Mouse (Mus musculus): ENCODE results near the gene Cplx2.
A peak's percentile ranks its signal among the peaks of the same experiment; 100 is the strongest.

The Cplx2 gene

DNA sequence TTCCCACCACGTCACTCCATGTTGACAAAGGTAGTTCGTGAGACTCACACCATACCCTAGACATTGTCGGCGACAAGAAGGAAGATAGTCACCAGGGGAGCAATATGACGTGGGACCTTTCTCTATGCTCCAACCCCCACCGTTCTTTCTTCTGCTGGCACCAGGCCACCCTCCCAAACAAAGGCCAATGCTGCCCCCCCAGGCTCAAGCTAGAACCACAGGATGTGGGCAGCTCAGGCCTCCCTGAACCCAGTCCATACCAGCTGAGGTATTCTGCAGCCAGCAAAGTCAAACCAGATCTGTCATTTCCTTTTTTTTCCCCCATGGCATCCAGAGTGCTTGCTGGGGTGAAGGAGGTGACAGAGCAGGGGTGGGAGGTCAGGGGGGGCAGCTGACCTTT lies 3.4 kb upstream of the Cplx2 start:
- DNase-seq (ENCODE audit: low read depth, low spot score), result no peak

DNA sequence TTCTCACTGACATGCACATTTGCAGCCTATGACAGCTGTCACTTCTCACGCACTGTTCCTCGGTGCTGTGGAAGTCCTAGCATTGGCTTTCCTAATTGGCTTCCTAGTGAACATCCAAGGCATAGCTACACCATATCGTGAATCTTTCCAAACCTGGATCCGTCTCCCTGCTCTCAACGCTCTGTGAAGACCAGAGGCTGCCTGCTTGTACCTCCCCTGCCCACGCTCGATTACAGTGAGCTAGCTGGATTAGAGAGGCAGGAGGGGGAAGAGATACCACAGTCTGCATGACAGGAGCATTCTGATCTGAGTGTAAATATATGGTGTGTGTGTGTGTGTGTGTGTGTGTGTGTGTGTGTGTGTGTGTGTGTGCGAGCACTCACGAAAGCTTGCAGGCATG lies 3.0 kb upstream of the Cplx2 start:
- DNase-seq (ENCODE audit: low read depth, low spot score), result no peak

- DNase-seq (ENCODE audit: low read depth, low spot score), result peak; percentile 63
These were observed 510 bp downstream of the Cplx2 start for GRCm38 (mm10) chr13:54371387-54372330.

- DNase-seq (ENCODE audit: low read depth, low spot score), result peak; percentile 80
These were observed 1.5 kb downstream of the Cplx2 start for GRCm38 (mm10) chr13:54372665-54373064.

- DNase-seq (ENCODE audit: low read depth, low spot score), result no peak
These were observed 3.1 kb downstream of the Cplx2 start for GRCm38 (mm10) chr13:54374106-54374706.

DNA sequence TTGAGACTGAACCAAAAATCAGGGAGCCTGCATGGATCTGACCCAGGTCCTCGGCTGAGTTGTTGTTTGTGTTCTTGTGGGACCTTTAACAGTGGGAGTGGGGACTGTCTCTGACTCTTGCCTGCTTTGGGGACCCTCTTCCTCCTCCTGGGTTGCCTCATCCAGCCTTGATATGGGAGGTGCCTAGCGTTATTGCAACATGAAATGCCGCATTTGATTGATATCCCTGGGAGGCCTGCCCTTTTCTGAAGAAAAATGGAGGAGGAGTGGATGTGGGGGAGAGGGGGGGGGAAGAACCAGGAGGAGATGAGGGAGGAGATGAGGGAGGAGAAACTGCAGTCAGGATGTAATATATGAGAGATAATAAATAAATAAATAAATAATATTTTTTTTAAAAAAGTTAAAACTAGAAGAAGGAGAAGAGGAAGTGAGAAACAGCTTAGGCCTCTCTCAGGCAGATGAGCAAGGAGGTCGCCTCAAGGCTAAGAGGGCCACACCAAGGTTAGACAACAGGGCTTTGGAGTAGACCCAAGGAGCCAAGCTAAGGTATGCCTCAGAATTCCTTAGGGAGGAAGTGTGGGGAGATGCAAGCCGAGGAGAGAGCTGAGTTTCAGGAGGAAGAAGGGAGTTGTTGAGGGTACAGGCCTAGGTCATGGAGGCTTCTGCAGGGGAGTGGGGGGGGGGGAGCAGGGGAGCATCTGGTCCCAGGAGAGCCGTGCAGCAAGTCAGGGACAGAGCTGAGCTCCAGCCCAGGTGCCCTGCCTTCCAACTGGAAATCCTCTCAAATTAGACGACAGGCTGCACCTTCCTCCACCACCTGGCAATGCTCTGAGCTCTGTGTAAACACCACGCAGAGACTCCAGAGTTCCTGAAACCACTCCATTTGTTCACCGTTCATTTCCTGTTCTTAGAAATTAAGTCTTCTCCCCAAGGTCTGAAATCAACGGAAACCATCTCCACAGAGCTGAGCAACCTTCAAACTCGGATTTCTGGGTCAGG lies 4.6 kb downstream of the Cplx2 start:
- DNase-seq (ENCODE audit: low read depth, low spot score), result no peak

DNA sequence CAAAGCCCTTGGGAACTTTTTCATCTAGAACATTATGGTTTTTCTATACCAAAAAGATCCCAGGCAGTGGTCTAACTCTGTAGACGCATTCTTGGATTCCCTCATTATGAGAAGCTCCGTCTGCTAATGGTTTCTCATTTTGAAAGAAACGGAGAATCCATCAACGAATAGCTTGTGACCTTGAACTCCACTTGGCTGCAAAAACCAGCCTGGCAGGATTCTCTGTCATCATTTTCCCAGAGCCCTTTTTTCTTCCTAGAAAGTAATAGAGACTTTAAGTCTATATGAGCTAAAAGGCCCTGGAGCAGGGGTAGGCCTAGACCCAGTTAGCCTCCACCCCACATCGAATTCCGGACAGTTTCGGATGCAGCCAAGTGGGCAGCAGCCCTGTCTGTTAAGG lies 5.6 kb downstream of the Cplx2 start:
- DNase-seq (ENCODE audit: low read depth, low spot score), result no peak

DNA sequence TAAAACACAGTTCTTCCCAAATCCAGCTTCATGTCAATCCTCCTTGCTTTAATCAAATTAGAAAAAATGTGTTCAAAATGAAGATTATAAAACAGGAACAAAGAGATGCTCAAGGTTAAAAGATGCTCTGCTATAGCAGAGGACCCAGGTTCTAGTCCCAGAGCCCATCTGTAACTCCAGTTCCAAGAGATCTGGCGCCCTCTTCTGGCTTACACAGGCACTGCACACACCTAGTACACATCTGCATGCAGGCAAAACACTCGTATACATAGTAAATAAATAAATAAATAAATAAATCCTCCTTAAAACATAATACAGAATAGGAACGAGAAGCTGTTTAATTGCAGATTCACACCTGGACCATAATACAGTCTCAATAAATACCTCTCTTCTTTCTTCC lies 6.9 kb downstream of the Cplx2 start:
- no peak for DNase-seq (ENCODE audit: low read depth, low spot score)

- no peak for DNase-seq (ENCODE audit: low read depth, low spot score)
These were observed 9.3 kb downstream of the Cplx2 start for GRCm38 (mm10) chr13:54380421-54380820.

DNA sequence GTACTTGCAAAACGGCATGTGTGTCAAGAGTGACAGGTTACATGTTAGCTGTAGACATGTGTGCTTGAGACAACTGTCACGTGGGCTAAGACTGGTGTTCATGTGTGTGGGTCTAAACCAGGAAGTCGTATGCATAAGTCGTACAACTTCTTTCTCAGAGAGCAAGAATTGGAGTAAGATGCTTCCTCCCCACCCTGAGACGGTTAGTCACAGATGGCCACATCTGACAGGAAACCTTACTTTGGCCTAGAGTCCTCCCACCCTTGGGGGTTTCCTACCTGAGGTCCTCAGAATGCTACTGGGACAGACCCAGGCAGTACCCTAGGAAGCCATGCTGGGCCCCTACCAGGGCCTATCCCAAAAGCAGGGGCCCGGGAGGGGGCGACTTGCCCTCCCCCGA lies 10.2 kb downstream of the Cplx2 start:
- no peak for DNase-seq (ENCODE audit: low read depth, low spot score)

- no peak for DNase-seq (ENCODE audit: low read depth, low spot score)
These were observed 12.4 kb downstream of the Cplx2 start for GRCm38 (mm10) chr13:54383531-54383930.

DNA sequence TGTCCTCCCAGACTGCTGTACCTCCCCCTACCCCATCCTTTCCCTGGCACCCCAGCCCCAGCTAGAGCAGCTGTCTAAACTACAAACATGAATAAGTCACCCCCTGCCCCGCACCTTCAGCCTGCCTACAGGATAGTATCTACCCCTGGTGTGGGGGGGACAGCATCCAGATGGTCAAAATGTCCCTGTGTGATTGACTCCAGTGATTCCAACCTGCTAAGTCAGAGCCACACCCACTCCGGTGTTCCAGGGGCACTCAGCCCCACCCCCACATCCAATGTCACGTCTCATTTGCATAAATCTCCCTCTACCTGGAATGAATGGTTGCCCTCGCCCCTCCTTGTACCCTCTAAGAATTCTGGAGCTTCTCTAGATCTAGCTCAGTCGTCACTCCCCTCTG lies 13.4 kb downstream of the Cplx2 start:
- DNase-seq (ENCODE audit: low read depth, low spot score), result no peak

DNA sequence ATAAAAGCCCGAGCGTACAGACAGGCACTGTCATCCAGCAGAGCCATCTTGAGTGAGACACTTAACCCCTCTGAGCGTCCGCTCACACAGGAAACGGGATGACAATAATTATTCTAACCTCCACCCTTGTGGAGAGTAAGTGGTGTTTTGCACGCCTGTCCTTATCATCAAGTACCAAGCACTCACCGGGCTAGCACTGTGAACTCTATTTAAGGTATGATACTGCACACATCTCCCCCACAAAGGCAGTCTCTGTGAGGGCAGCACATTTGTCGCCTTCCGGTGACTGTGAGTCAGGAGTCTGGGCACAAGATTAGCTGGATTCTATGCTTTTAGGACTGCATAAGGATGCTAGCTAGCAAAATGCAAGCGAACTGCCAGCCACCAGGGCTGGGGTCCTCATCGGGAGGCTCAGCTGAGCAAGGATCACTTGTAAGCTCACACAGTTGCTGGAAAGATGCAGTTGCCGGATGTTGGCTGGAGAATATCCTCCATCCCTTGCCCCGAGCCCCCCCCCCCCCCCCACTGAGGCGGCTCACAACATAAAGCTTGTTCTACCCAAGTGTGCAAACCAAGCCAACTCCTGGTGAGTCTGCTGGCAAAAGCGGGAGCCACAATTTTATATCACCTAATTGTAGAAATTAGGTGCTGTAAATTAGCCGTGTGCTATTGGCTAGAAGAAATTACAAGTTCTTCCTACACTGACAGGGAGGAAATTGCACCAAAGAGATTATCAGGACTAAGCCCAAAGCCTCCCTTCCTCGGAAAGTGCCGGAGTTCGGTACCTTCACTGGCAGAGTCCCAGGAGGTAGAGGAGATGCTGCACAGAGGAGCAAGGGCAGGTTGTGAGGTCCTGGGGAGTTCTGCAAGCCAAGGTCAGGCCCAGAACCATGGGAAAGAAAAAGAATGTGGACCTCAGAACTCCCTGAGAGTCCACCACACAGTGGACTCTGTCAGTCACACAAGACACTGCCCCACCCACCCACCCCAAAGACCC lies 14.2 kb downstream of the Cplx2 start:
- DNase-seq (ENCODE audit: low read depth, low spot score), result no peak

- no peak for DNase-seq (ENCODE audit: low read depth, low spot score)
These were observed 18.9 kb downstream of the Cplx2 start for GRCm38 (mm10) chr13:54389971-54390564.

DNA sequence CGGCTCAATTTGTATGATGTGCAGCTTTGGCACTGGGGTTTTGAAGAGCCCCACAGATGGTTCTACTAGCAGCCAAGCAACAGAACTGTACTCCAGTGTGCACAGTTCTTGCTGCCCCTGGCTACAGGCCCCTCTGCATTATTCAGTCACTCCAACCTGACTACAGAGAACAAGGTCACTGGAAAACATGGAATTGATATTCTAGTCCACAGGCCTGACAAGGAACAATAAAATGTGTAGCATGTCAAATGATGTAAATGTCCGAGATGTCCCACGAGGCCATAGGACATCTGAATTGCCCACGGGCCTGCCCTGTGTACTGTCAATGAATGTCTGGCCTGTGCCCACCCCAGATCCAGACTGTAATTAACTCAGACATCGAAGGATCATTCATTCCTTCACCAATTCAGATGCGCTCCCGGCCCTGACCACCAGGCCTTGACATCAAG lies 19.4 kb downstream of the Cplx2 start:
- no peak for DNase-seq (ENCODE audit: low read depth, low spot score)

DNA sequence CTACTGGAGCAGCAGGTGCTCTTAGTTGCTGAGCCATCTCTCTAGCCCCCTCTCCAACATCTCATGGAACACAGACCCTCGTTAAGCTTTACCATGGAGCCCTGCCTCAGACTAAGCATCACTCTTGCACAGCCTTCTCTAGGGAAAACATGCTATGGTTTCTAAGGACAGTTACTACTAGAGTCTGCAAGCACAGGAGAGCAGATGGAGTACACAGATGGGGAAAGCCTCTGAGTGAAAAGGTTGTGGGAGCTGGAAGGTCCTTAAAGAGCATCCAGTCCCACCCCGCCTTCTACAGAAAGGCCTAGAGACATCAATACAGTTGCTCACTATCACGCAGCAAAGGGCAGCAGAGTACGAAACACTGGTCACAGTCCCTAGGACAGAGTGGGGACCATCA lies 20.2 kb downstream of the Cplx2 start:
- DNase-seq (ENCODE audit: low read depth, low spot score), result no peak

DNA sequence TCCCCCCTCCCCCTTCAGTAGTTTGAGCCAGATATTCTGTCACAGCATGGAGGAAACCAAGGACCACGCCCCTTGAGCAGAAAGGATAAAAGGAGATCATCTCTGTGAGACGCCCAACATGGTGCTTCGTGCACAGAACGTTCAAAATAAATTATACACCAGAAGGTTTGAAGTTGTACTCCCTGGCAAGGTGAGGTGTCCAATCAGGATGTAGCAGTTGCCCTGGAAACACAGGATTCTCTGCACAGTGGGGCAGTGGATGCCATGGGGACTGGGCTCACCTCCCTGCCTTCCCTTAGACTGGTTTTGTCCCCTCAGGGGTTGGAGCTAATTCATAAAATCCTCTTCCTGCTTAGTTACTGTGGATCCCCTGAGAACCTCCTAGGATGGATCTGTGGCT lies 25.9 kb downstream of the Cplx2 start:
- DNase-seq (ENCODE audit: low read depth, low spot score), result no peak

DNA sequence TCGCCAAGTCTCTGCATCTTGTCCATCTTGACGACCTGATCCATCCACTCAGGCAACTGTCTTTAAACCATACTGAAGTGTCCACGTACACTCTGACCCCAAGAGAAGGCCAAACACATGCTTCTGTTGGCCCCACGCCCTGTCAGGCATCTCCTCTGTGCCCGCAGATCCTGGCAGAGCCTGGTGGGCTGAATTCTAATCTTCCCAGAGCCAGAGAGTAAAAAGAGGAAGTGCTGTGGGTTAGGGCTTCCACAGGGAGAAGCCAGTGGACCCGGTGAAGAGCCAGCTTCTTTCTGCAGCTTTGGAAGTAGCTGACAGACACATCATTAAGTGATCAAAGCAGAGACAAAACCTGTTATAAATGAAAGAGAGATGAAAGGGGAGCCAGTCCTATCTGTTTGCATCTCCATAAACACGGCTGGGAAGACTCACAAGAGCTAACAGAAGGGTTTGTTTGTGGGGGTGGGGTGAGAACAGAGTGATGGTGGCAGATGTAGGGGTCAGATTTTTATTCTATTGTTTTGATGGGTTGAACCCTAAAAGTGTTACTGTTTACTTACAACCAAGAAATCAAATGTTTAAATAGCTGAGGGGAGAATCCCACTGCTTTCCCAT lies 29.5 kb downstream of the Cplx2 start:
- DNase-seq (ENCODE audit: low read depth, low spot score), result no peak

- DNase-seq (ENCODE audit: low read depth, low spot score), result no peak
These were observed 30.0 kb downstream of the Cplx2 start for GRCm38 (mm10) chr13:54401180-54401569.

DNA sequence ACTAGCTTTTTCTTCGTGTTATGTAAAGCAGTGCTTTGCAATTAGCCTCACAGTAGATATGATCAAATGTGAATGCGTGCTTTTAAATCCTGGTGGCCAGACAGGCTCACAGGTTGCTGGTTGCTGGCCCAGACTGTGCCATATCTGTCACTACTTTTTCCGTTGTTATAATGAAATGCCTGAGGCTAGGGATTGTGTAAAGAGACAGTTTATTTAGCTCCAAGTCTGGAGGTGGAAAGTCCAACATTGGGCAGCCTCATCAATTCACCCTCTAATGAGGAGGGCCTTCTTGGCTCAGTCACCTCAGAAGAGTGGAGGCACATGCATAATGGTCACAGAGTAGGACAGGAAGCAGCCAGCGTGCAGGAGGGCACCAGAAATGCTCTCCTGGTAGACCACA lies 31.2 kb downstream of the Cplx2 start:
- DNase-seq (ENCODE audit: low read depth, low spot score), result no peak
